In the genomic region with DNA sequence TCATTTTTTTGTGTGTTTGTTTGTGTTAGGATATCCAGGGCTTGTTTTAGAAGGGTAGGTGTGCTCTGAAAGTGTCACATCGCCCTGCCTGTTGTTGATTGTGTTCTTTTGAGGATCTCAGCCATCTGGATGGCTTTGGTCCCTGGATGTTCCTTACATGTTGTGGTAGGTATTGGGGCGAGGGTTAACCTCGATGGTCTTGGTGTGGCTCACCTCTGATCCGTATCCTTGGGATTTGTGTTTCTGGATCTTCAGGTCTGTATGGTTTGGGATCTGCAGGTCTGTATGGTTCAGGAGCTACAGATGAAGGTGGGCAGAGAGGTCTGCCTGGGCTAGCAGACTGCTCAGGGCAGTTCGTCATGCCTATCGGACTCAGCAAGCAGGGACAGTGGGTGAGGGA, we compare ENCODE assay signal across 25 mouse cellular contexts. TPM values are rescaled to one million over a fixed set of nuclear protein-coding genes. Genes with fewer than 3 reads are reported as not detected.
"Had no signal": no experiment of that assay in that cellular context is flagged by ENCODE, and none has a peak within 500 bp of the region (broad histone marks: within the 10 kb centered on the region; RNA-seq: fewer than 3 reads in every experiment).

No protein-coding gene starts in this region.

- H3K4me2 ChIP-seq: heart, embryonic 11.5 days; heart, embryonic 12.5 days; heart, embryonic 13.5 days; heart, embryonic 15.5 days; hindbrain, embryonic 12.5 days; hindbrain, embryonic 13.5 days; hindbrain, embryonic 14.5 days; hindbrain, embryonic 15.5 days; intestine, embryonic 15.5 days; kidney, embryonic 15.5 days had no signal

- H3K4me3 ChIP-seq: heart, embryonic 12.5 days; heart, embryonic 13.5 days; heart, embryonic 15.5 days; hindbrain, embryonic 10.5 days; hindbrain, embryonic 12.5 days; hindbrain, embryonic 13.5 days; hindbrain, embryonic 15.5 days; intestine, embryonic 15.5 days; kidney, embryonic 15.5 days; layer of hippocampus, adult 2 months; left cerebral cortex, adult 2 months had no signal

- H3K9ac ChIP-seq: heart, embryonic 12.5 days; heart, embryonic 13.5 days; heart, embryonic 15.5 days; hindbrain, embryonic 12.5 days; hindbrain, embryonic 13.5 days; hindbrain, embryonic 14.5 days; hindbrain, embryonic 15.5 days; intestine, embryonic 15.5 days; kidney, embryonic 15.5 days had no signal

- H3K27ac ChIP-seq: heart, embryonic 13.5 days; heart, embryonic 15.5 days; hindbrain, embryonic 10.5 days; hindbrain, embryonic 12.5 days; hindbrain, embryonic 13.5 days; hindbrain, embryonic 14.5 days; hindbrain, embryonic 15.5 days; hindbrain, postnatal 0 days; intestine, embryonic 15.5 days; kidney, embryonic 15.5 days; kidney, postnatal 0 days; layer of hippocampus, adult 2 months; left cerebral cortex, adult 2 months had no signal

- H3K9me3 ChIP-seq: heart, embryonic 12.5 days; heart, embryonic 13.5 days; hindbrain, embryonic 10.5 days; hindbrain, embryonic 12.5 days; hindbrain, embryonic 15.5 days; intestine, embryonic 15.5 days; kidney, embryonic 15.5 days had no signal

- H3K27me3 ChIP-seq: heart, embryonic 12.5 days; heart, embryonic 13.5 days; heart, embryonic 15.5 days; hindbrain, embryonic 12.5 days; hindbrain, embryonic 13.5 days; hindbrain, embryonic 15.5 days; intestine, embryonic 15.5 days; kidney, embryonic 15.5 days had no signal

- ATAC-seq: hindbrain, embryonic 16.5 days; hindbrain, postnatal 0 days; inflammation-experienced regulatory T-cells, adult 6 months; intestine, embryonic 15.5 days; intestine, embryonic 16.5 days; intestine, postnatal 0 days had no signal

- H3K4me1 ChIP-seq: heart, embryonic 12.5 days; heart, embryonic 13.5 days; heart, embryonic 15.5 days; hindbrain, embryonic 10.5 days; hindbrain, embryonic 12.5 days; hindbrain, embryonic 13.5 days; hindbrain, embryonic 15.5 days; intestine, embryonic 15.5 days had no signal

- DNase-seq: kidney, adult 11 months; kidney, postnatal 10 days; kidney, postnatal 14 days; layer of hippocampus, adult 9-11 months had no signal

- H3K36me3 ChIP-seq: heart, embryonic 12.5 days; heart, embryonic 13.5 days; heart, embryonic 15.5 days; hindbrain, embryonic 10.5 days; hindbrain, embryonic 12.5 days; hindbrain, embryonic 13.5 days; hindbrain, embryonic 15.5 days; intestine, embryonic 15.5 days; kidney, embryonic 15.5 days had no signal

RNA-seq across cellular contexts. Expression of gene Gadl1, which starts 28.8 kb away (rescaled TPM):
- total RNA-seq: hindbrain, postnatal 0 days had no signal
- polyA plus RNA-seq: inflammation-experienced regulatory T-cells, adult 6 months; kidney, adult 2 months; large intestine, adult 2 months had no signal
